Mouse (Mus musculus) embryonic fibroblast, embryonic 13.5 days (primary cell): ENCODE results near the gene Laptm5.

ENCODE experiments used
- CTCF ChIP-seq: IDR thresholded peaks from 2 replicates; pipeline ENCODE4 v1.5.1; 2011; ENCODE audit warnings: mild to moderate bottlenecking, control low read depth, low read length, moderate library complexity, borderline replicate concordance; ENCODE audit not compliant: insufficient read depth
- POLR2A ChIP-seq: IDR thresholded peaks from 2 replicates; pipeline ENCODE4 v1.6.1; 2011; ENCODE audit warnings: low read depth, mild to moderate bottlenecking, control low read depth, low read length, moderate library complexity

- TF ChIP-seq CTCF (no peak), POLR2A (no peak)
These were observed 36.8 kb upstream of the Laptm5 start for GRCm38 (mm10) chr4:130876016-130876726.
